Mouse (Mus musculus) hindbrain, embryonic 16.5 days (tissue): ENCODE data around the gene Cactin. TPM values are rescaled to one million over a fixed set of nuclear protein-coding genes. Genes with fewer than 3 reads are reported as not detected.
A peak's percentile ranks its signal among the peaks of the same experiment; 100 is the strongest.

Experiments used
- ATAC-seq: fragments of 200-750 bp; cut with Nextera tagmentation; 2 replicates; pipeline ENCODE4 v1.8.0; 2017; ENCODE audit warnings: moderate TSS enrichment, moderate library complexity
- H3K27ac ChIP-seq: fragments of 300-500 bp; sonication (generic); 2 replicates; pipeline ENCODE4 v1.5.1; 2014; ENCODE audit warnings: low read depth, mild to moderate bottlenecking, control low read depth, low read length, moderate library complexity
- H3K27me3 ChIP-seq: fragments of 300-500 bp; sonication (generic); replicated peaks from 2 replicates; pipeline ENCODE4 v1.6.1; 2014; ENCODE audit warnings: low read length; ENCODE audit not compliant: control insufficient read depth, insufficient read depth
- H3K36me3 ChIP-seq: fragments of 300-500 bp; sonication (generic); 2 replicates; pipeline ENCODE4 v1.6.1; 2014; ENCODE audit warnings: mild to moderate bottlenecking, low read length, moderate library complexity, mixed read lengths; ENCODE audit not compliant: control insufficient read depth, insufficient read depth
- H3K4me1 ChIP-seq: fragments of 300-500 bp; sonication (generic); 2 replicates; pipeline ENCODE4 v1.6.1; 2014; ENCODE audit warnings: low read depth, low read length; ENCODE audit not compliant: control insufficient read depth, insufficient read depth
- H3K4me2 ChIP-seq: fragments of 300-500 bp; sonication (generic); 2 replicates; pipeline ENCODE4 v1.6.1; 2014; ENCODE audit warnings: mild to moderate bottlenecking, low read length, control low read depth, moderate library complexity
- H3K4me3 ChIP-seq: fragments of 300-500 bp; sonication (generic); 2 replicates; pipeline ENCODE4 v1.5.1; 2014; ENCODE audit warnings: mild to moderate bottlenecking, low read length, control low read depth, moderate library complexity
- H3K9ac ChIP-seq: fragments of 300-500 bp; sonication (generic); 2 replicates; pipeline ENCODE4 v1.6.1; 2014; ENCODE audit warnings: low read depth, mild to moderate bottlenecking, control low read depth, low read length, moderate library complexity
- H3K9me3 ChIP-seq: fragments of 300-500 bp; sonication (generic); 2 replicates; pipeline ENCODE4 v1.6.1; 2014; ENCODE audit warnings: mild to moderate bottlenecking, low read length, moderate library complexity; ENCODE audit not compliant: control insufficient read depth
- WGBS: fragments of 180-500 bp; shearing (Covaris S2); extraction: QIAGEN DNeasy Blood & Tissue Kit; methylation state at CpG from one replicate; pipeline ENCODE4 v1.1.7; 2014; 5-methylcytosine and 5-hydroxymethylcytosine counted together
- polyA plus RNA-seq: library from polyadenylated mRNA; unstranded; fragments of >200 nt; fragmentation: Nextera tagmentation; extraction: Ambion mirVana; gene quantifications from 2 replicates; pipeline ENCODE4 v1.2.1, GENCODE M21; 2015

Cactin gene
- polyA plus RNA-seq, 1 experiment from 2014 or later: 26.3 TPM

- no peak overlapping the region for H3K4me2 ChIP-seq
- H3K9ac ChIP-seq: no peak overlapping the region
- 52% methylated on average over 4 of the region's 4 CpGs for WGBS
Observed at GRCm38 (mm10) chr10:81330007-81330406, 9.1 kb downstream of the Cactin start.

GRCm38 (mm10) chr10:81332277-81332676 is 11.4 kb downstream of the Cactin start:
- H3K9ac ChIP-seq: no peak overlapping the region
- no peaks in the 10 kb centered on the region for H3K9me3 ChIP-seq
- H3K4me1 ChIP-seq: no peaks in the 10 kb centered on the region; the same call in 1 of the 2 replicates
- no peak overlapping the region for H3K27ac ChIP-seq
- 0 out of 2 replicates have a peak overlapping the region, but pooled peaks have one; percentile 7 for H3K4me2 ChIP-seq
- no peaks in the 10 kb centered on the region for H3K36me3 ChIP-seq
- no peak for ATAC-seq
- H3K27me3 ChIP-seq: peaks cover 10% of the 10 kb centered on the region
- WGBS: 14% methylated on average over 29 of the region's 29 CpGs
- no peak overlapping the region; the same call in 1 of the 2 replicates for H3K4me3 ChIP-seq

More at GRCm38 (mm10) chr10:81330007-81330406, 9.1 kb downstream of the Cactin start:
- Histone ChIP-seq H3K9me3 (no peaks in the 10 kb centered on the region), H3K27me3 (peaks cover 10% of the 10 kb centered on the region), H3K36me3 (peaks cover 19% of the 10 kb centered on the region), H3K27ac (no peak overlapping the region), H3K4me1 (no peaks in the 10 kb centered on the region; the same call in 1 of the 2 replicates), H3K4me3 (no peak overlapping the region)
- ATAC-seq: no peak

GRCm38 (mm10) chr10:81334324-81334723 is 13.4 kb downstream of the Cactin start:
- no peak overlapping the region for H3K9ac ChIP-seq
- no peaks in the 10 kb centered on the region for H3K36me3 ChIP-seq
- peaks cover 10% of the 10 kb centered on the region for H3K27me3 ChIP-seq
- H3K9me3 ChIP-seq: no peaks in the 10 kb centered on the region
- H3K4me3 ChIP-seq: no peak overlapping the region
- no peak for ATAC-seq
- H3K27ac ChIP-seq: no peak overlapping the region
- no peak overlapping the region for H3K4me2 ChIP-seq
- WGBS: 58% methylated on average over 11 of the region's 11 CpGs
- H3K4me1 ChIP-seq: no peaks in the 10 kb centered on the region; the same call in 1 of the 2 replicates

GRCm38 (mm10) chr10:81335393-81336340 is 14.8 kb downstream of the Cactin start:
- Histone ChIP-seq H3K4me3 (no peak overlapping the region), H3K9me3 (no peaks in the 10 kb centered on the region), H3K36me3 (no peaks in the 10 kb centered on the region), H3K4me1 (no peaks in the 10 kb centered on the region; the same call in 1 of the 2 replicates), H3K27ac (0 out of 2 replicates have a peak overlapping the region, but pooled peaks have one; percentile 17), H3K4me2 (no peak overlapping the region), H3K27me3 (peaks cover 12% of the 10 kb centered on the region), H3K9ac (no peak overlapping the region)
- 35% methylated on average over 17 of the region's 19 CpGs for WGBS
- 0 out of 2 replicates have a peak, but pooled peaks have one; percentile 37 for ATAC-seq

DNA sequence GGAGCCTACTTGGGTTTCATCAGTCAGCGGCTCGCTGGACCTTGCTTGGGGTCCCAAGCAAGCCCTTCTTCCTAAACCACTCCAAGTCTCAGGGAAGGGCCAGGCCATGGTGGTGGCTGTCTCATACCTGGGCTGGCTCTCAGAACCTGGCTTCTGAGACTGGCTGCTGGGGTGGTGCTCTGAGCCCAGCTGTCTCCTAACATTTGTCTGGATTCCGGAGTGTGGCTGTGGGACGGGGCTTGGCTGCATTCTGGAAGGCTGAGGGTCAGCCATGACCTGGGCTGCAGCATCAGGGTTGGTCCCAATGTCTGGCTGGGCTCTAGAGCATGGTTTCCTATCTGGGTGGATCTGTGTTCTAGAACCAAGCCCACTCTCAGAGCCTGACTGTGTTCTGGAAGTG is 15.7 kb downstream of the Cactin start:
- Histone ChIP-seq H3K9me3 (no peaks in the 10 kb centered on the region), H3K9ac (no peak overlapping the region), H3K27me3 (peaks cover 20% of the 10 kb centered on the region), H3K36me3 (no peaks in the 10 kb centered on the region), H3K4me3 (no peak overlapping the region), H3K27ac (no peak overlapping the region), H3K4me2 (no peak overlapping the region), H3K4me1 (no peaks in the 10 kb centered on the region; the same call in 1 of the 2 replicates)
- 88% methylated on average over 4 of the region's 4 CpGs for WGBS
- ATAC-seq: no peak

- no peak overlapping the region for H3K9ac ChIP-seq
- no peak overlapping the region for H3K27ac ChIP-seq
- H3K9me3 ChIP-seq: no peaks in the 10 kb centered on the region
- peaks cover 7% of the 10 kb centered on the region for H3K4me1 ChIP-seq
- no peak overlapping the region for H3K4me3 ChIP-seq
- peaks cover 40% of the 10 kb centered on the region for H3K27me3 ChIP-seq
- no peak overlapping the region for H3K4me2 ChIP-seq
- 37% methylated on average over 17 of the region's 17 CpGs for WGBS
- ATAC-seq: no peak
- no peaks in the 10 kb centered on the region for H3K36me3 ChIP-seq
Observed at GRCm38 (mm10) chr10:81340551-81341332, 19.8 kb downstream of the Cactin start.

GRCm38 (mm10) chr10:81341333-81341949 is 20.5 kb downstream of the Cactin start:
- H3K4me2 ChIP-seq: no peak overlapping the region
- WGBS: 30% methylated on average over 16 of the region's 16 CpGs
- H3K4me3 ChIP-seq: no peak overlapping the region
- peaks cover 40% of the 10 kb centered on the region for H3K27me3 ChIP-seq
- H3K9ac ChIP-seq: no peak overlapping the region
- peaks cover 8% of the 10 kb centered on the region for H3K4me1 ChIP-seq
- no peak overlapping the region for H3K27ac ChIP-seq
- ATAC-seq: no peak
- no peaks in the 10 kb centered on the region for H3K9me3 ChIP-seq
- H3K36me3 ChIP-seq: no peaks in the 10 kb centered on the region

GRCm38 (mm10) chr10:81342686-81343505 is 22.0 kb downstream of the Cactin start, which contains the start of gene Gipc3:
Gene Gipc3 (minus strand): TSS chr10:81343266.
- ATAC-seq: no peak
- peak within 1 kb of the TSS; percentile 60 for H3K4me2 ChIP-seq
- no peaks in the 10 kb centered on the region for H3K36me3 ChIP-seq
- H3K4me1 ChIP-seq: peaks cover 14% of the 10 kb centered on the region
- peak within 1 kb of the TSS; percentile 37 for H3K4me3 ChIP-seq
- peaks cover 44% of the 10 kb centered on the region for H3K27me3 ChIP-seq
- H3K9ac ChIP-seq: peak within 1 kb of the TSS; percentile 61
- WGBS: 5% methylated on average over 56 of the region's 67 CpGs
- H3K9me3 ChIP-seq: no peaks in the 10 kb centered on the region
- no peak within 1 kb of the TSS for H3K27ac ChIP-seq
